In the genomic region with DNA sequence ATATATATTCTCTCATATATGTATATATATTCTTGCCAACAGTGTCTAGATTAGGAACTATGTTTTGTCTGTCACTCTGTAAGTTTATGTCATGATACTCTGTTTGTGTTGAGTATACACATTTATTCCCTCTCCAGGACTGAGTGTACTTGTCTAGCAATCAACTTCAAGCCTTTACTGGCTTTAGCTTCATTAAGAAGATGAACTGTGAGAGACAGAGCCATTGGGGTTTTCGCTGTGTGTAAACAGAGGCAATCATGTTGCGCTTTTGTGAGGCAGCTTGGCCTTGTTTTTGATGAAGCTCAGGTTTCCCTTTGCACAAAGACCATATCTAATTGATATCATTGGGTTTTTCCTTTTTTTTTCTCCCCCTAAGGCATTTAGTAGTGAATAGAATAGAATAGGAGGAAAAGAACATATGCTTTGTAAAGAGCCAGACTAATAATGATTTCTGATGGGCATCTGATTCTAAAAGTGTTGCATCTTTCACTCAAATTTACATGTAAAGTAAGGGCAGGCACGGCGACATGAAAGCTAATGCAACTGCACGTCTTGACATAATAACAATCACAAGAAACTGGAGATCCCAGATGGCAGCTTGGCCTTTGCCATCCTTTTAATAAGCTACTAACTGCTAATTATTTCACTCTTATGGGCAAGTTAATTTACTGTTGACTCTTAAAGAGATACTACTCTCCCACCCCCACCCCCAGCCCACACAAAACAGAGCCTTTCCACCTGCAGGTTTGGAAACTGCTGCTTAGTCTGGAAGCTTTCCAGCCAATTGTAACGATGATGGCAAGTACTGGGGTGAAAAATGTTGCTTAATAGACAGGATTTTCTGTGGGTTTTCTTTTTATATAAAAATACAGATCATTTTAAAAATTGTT, we compare ENCODE assay signal across 17 mouse cellular contexts.
A peak's percentile ranks its signal among the peaks of the same experiment; 100 is the strongest.
DNase-seq lines count a peak whose midpoint lies in the region; ATAC-seq lines count a peak whose summit lies in the region.
"Had no signal": no experiment of that assay in that cellular context is flagged by ENCODE, and none has a peak within 500 bp of the region (broad histone marks: within the 10 kb centered on the region; RNA-seq: fewer than 3 reads in every experiment).

No protein-coding gene starts in this region.

- no peak overlapping the region for H3K27ac ChIP-seq in embryonic facial prominence, embryonic 14.5 days (replicated peaks; ENCODE audit: low read depth, low read length)
- no peak overlapping the region for H3K27ac ChIP-seq in embryonic facial prominence, embryonic 10.5 days (replicated peaks)
- peak overlapping the region; percentile 75 for H3K27ac ChIP-seq in forebrain, embryonic 12.5 days
- H3K27ac ChIP-seq in hindbrain, embryonic 16.5 days (ENCODE audit: low read depth, low read length), result peak overlapping the region; percentile 49; the same call in 1 of the 2 replicates
- peak overlapping the region; percentile 12; the same call in 1 of the 2 replicates for H3K27ac ChIP-seq in neural tube, embryonic 14.5 days (ENCODE audit: low read depth, low read length)
- H3K27ac ChIP-seq: limb, embryonic 13.5 days had no signal

- no peak overlapping the region for H3K9ac ChIP-seq in embryonic facial prominence, embryonic 14.5 days (ENCODE audit: low read depth, low read length)
- no peak overlapping the region for H3K9ac ChIP-seq in forebrain, embryonic 12.5 days
- no peak overlapping the region for H3K9ac ChIP-seq in hindbrain, embryonic 16.5 days (ENCODE audit: low read depth, low read length)
- no peak overlapping the region for H3K9ac ChIP-seq in neural tube, embryonic 14.5 days (replicated peaks; ENCODE audit: low read depth, low read length)
- H3K9ac ChIP-seq: limb, embryonic 13.5 days; liver, postnatal 0 days had no signal

- no peaks in the 10 kb centered on the region for H3K27me3 ChIP-seq in embryonic facial prominence, embryonic 14.5 days (replicated peaks; ENCODE audit: control insufficient read depth, insufficient read depth, low read length)
- H3K27me3 ChIP-seq in embryonic facial prominence, embryonic 10.5 days (replicated peaks; ENCODE audit: low read depth, poor library complexity, severe bottlenecking), result no peaks in the 10 kb centered on the region
- H3K27me3 ChIP-seq in forebrain, embryonic 12.5 days, result no peaks in the 10 kb centered on the region; the same call in 1 of the 2 replicates
- H3K27me3 ChIP-seq in hindbrain, embryonic 16.5 days (replicated peaks; ENCODE audit: control insufficient read depth, insufficient read depth, low read length), result no peaks in the 10 kb centered on the region
- no peaks in the 10 kb centered on the region for H3K27me3 ChIP-seq in neural tube, embryonic 14.5 days (ENCODE audit: control insufficient read depth, insufficient read depth, low read length)
- H3K27me3 ChIP-seq: limb, embryonic 13.5 days had no signal

- DNase-seq in embryonic facial prominence, embryonic 14.5 days (ENCODE audit: low spot score), result peak; percentile 25
- no peak for DNase-seq in embryonic facial prominence, embryonic 10.5 days (ENCODE audit: low spot score)
- no peak for DNase-seq in T-cell, adult 2 months (ENCODE audit: low spot score)
- DNase-seq in adrenal gland, adult 2 months, result no peak
- no peak for DNase-seq in ovary, postnatal 14 days (ENCODE audit: low spot score)
- DNase-seq: adrenal gland, postnatal 14 days; heart, postnatal 14 days; kidney, adult 11 months; kidney, postnatal 36 days; layer of hippocampus, postnatal 36 days; liver, postnatal 0 days; lung, postnatal 4 days; right cerebral cortex, adult 18-20 months had no signal

- H3K4me2 ChIP-seq in embryonic facial prominence, embryonic 14.5 days (ENCODE audit: low read depth, low read length), result no peak overlapping the region
- 0 out of 2 replicates have a peak overlapping the region, but pooled peaks have one; percentile 1 for H3K4me2 ChIP-seq in forebrain, embryonic 12.5 days
- H3K4me2 ChIP-seq in hindbrain, embryonic 16.5 days (ENCODE audit: low read length), result no peak overlapping the region
- no peak overlapping the region; the same call in 1 of the 2 replicates for H3K4me2 ChIP-seq in neural tube, embryonic 14.5 days (ENCODE audit: low read depth, low read length)
- H3K4me2 ChIP-seq: limb, embryonic 13.5 days had no signal

- no peak overlapping the region for H3K4me3 ChIP-seq in embryonic facial prominence, embryonic 14.5 days (ENCODE audit: low read depth, low read length)
- no peak overlapping the region for H3K4me3 ChIP-seq in embryonic facial prominence, embryonic 10.5 days
- no peak overlapping the region for H3K4me3 ChIP-seq in forebrain, embryonic 12.5 days (replicated peaks)
- H3K4me3 ChIP-seq in hindbrain, embryonic 16.5 days (ENCODE audit: low read length), result no peak overlapping the region
- no peak overlapping the region for H3K4me3 ChIP-seq in neural tube, embryonic 14.5 days (ENCODE audit: low read depth, low read length)
- H3K4me3 ChIP-seq: limb, embryonic 13.5 days had no signal

- ATAC-seq in embryonic facial prominence, embryonic 14.5 days (ENCODE audit: low read depth), result no peak
- ATAC-seq in forebrain, embryonic 12.5 days (ENCODE audit: low FRiP score), result peak; percentile 89
- ATAC-seq in hindbrain, embryonic 16.5 days, result peak; percentile 44
- peak; percentile 78 for ATAC-seq in neural tube, embryonic 14.5 days (ENCODE audit: low read depth)
- ATAC-seq: liver, postnatal 0 days had no signal

- no peaks in the 10 kb centered on the region for H3K36me3 ChIP-seq in embryonic facial prominence, embryonic 14.5 days (ENCODE audit: control insufficient read depth, insufficient read depth, low read length)
- H3K36me3 ChIP-seq in embryonic facial prominence, embryonic 10.5 days (replicated peaks), result no peaks in the 10 kb centered on the region
- no peaks in the 10 kb centered on the region for H3K36me3 ChIP-seq in forebrain, embryonic 12.5 days (replicated peaks)
- no peaks in the 10 kb centered on the region for H3K36me3 ChIP-seq in hindbrain, embryonic 16.5 days (ENCODE audit: control insufficient read depth, insufficient read depth, low read length)
- H3K36me3 ChIP-seq in neural tube, embryonic 14.5 days (ENCODE audit: control insufficient read depth, insufficient read depth, low read length), result no peaks in the 10 kb centered on the region
- H3K36me3 ChIP-seq: limb, embryonic 13.5 days had no signal

- WGBS in embryonic facial prominence, embryonic 14.5 days, result 42% methylated on average over 6 of the region's 6 CpGs
- 53% methylated on average over 6 of the region's 6 CpGs for WGBS in embryonic facial prominence, embryonic 10.5 days
- WGBS in forebrain, embryonic 12.5 days, result 15% methylated on average over 6 of the region's 6 CpGs
- WGBS in hindbrain, embryonic 16.5 days, result 21% methylated on average over 6 of the region's 6 CpGs
- 22% methylated on average over 6 of the region's 6 CpGs for WGBS in neural tube, embryonic 14.5 days

- H3K9me3 ChIP-seq in embryonic facial prominence, embryonic 14.5 days (ENCODE audit: control insufficient read depth, low read length), result no peaks in the 10 kb centered on the region
- H3K9me3 ChIP-seq in embryonic facial prominence, embryonic 10.5 days, result no peaks in the 10 kb centered on the region
- H3K9me3 ChIP-seq in forebrain, embryonic 12.5 days, result no peaks in the 10 kb centered on the region
- H3K9me3 ChIP-seq in hindbrain, embryonic 16.5 days (ENCODE audit: control insufficient read depth, low read length), result no peaks in the 10 kb centered on the region
- no peaks in the 10 kb centered on the region for H3K9me3 ChIP-seq in neural tube, embryonic 14.5 days (ENCODE audit: control insufficient read depth, low read length)
- H3K9me3 ChIP-seq: limb, embryonic 13.5 days had no signal

- H3K4me1 ChIP-seq in embryonic facial prominence, embryonic 14.5 days (ENCODE audit: control insufficient read depth, insufficient read depth, low read length), result no peaks in the 10 kb centered on the region
- peaks cover 9% of the 10 kb centered on the region for H3K4me1 ChIP-seq in embryonic facial prominence, embryonic 10.5 days
- H3K4me1 ChIP-seq in forebrain, embryonic 12.5 days, result peaks cover 12% of the 10 kb centered on the region
- H3K4me1 ChIP-seq in hindbrain, embryonic 16.5 days (ENCODE audit: control insufficient read depth, insufficient read depth, low read depth, low read length), result peaks cover 6% of the 10 kb centered on the region
- H3K4me1 ChIP-seq in neural tube, embryonic 14.5 days (ENCODE audit: control insufficient read depth, insufficient read depth, low read length), result peaks cover 4% of the 10 kb centered on the region; the same call in 1 of the 2 replicates

Comparison
In these comparisons a context has a peak if more than half of its experiments do, and no peak if none do; other contexts are left out.
1. H3K27ac ChIP-seq: peak in forebrain, embryonic 12.5 days (single experiment), hindbrain, embryonic 16.5 days (single experiment) and neural tube, embryonic 14.5 days (single experiment); none in embryonic facial prominence, embryonic 14.5 days (single experiment) and embryonic facial prominence, embryonic 10.5 days (single experiment).